Mouse (Mus musculus) heart, embryonic 11.5 days (tissue): Measurements from ENCODE around the gene Gm5142. TPM values are rescaled to one million over a fixed set of nuclear protein-coding genes. Genes with fewer than 3 reads are reported as not detected.

Source experiments
- ATAC-seq: fragments of 200-750 bp; cut with Nextera tagmentation; replicated peaks from 2 replicates; pipeline ENCODE4 v1.8.0; 2017; ENCODE audit warnings: moderate library complexity; ENCODE audit not compliant: insufficient number of reproducible peaks, low FRiP score, low TSS enrichment
- H3K27ac ChIP-seq: fragments of 300-500 bp; sonication (generic); 2 replicates; pipeline ENCODE4 v1.5.1; 2014; ENCODE audit warnings: mild to moderate bottlenecking, low read depth, low read length
- H3K27me3 ChIP-seq: fragments of 300-500 bp; sonication (generic); 2 replicates; pipeline ENCODE4 v1.6.1; 2014; ENCODE audit warnings: mild to moderate bottlenecking, low read length, mixed read lengths; ENCODE audit not compliant: control insufficient read depth, insufficient read depth
- H3K36me3 ChIP-seq: fragments of 300-500 bp; sonication (generic); 2 replicates; pipeline ENCODE4 v1.6.1; 2014; ENCODE audit warnings: mild to moderate bottlenecking, low read length, moderate library complexity, mixed read lengths; ENCODE audit not compliant: control insufficient read depth, insufficient read depth
- H3K4me1 ChIP-seq: fragments of 300-500 bp; sonication (generic); 2 replicates; pipeline ENCODE4 v1.6.1; 2014; ENCODE audit warnings: low read length; ENCODE audit not compliant: control insufficient read depth, insufficient read depth
- H3K4me2 ChIP-seq: fragments of 300-500 bp; sonication (generic); 2 replicates; pipeline ENCODE4 v1.6.1; 2014; ENCODE audit warnings: mild to moderate bottlenecking, moderate library complexity
- H3K4me3 ChIP-seq: fragments of 300-500 bp; sonication (generic); 2 replicates; pipeline ENCODE4 v1.5.1; 2014; ENCODE audit warnings: low read depth, low read length
- H3K9ac ChIP-seq: fragments of 300-500 bp; sonication (generic); 2 replicates; pipeline ENCODE4 v1.6.1; 2014; ENCODE audit warnings: mild to moderate bottlenecking, low read depth, low read length, moderate library complexity
- H3K9me3 ChIP-seq: fragments of 300-500 bp; sonication (generic); replicated peaks from 2 replicates; pipeline ENCODE4 v1.6.1; 2016; ENCODE audit warnings: low read length; ENCODE audit not compliant: control insufficient read depth
- WGBS: fragments of 180-500 bp; shearing (Covaris S2); extraction: QIAGEN DNeasy Blood & Tissue Kit; methylation state at CpG from one replicate; pipeline ENCODE4 v1.1.7; 2014; ENCODE audit not compliant: insufficient replicate concordance; 5-methylcytosine and 5-hydroxymethylcytosine counted together
- polyA plus RNA-seq: library from polyadenylated mRNA; unstranded; fragments of >200 nt; fragmentation: Nextera tagmentation; extraction: Ambion mirVana; gene quantifications from 2 replicates; pipeline ENCODE4 v1.2.1, GENCODE M21; 2014

The Gm5142 gene
- polyA plus RNA-seq, 1 experiment from 2014 or later, result not detected

DNA sequence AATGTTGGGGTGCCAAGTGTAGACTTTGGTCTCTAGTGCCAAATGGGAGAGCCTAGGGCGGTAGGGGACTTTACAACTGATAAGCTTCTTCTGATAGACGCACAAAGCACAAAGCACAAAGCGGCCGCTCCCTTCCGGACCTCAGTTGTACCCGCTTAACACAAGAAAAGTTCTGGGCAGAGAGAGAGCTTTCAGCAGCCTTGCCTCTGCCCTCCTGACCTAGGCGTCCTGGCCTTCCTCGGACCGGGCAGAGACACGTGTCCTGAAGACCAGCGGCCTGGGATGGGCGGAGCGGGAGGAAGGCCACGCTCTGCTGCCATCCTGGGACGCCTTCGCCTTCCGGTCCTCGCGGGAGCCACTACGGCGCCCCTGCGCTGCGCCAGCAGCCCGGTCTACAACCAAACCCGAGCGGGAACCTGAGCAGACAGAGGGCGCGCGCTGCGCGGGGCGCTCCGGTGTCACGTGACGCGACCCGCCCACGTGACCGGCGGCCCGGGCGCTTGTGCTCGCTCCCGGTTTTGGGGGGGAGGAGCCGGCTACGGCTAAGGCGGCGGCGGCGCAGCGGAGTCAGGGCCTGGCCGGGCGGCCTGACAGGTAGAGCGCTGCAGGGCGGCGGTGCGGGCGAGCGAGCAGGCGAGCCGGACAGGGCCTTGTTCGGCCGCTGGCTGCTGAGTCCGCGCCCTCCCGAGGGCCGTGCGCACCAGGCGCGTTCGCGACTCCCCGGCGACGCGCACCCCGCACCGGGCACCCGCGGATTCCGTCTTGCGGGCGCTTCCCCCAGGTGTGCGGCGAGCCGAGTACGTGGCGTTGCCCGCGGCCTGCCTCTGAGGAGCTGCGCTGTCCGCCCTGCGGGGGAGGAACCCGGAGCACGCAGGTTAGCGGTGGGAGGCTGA lies 22.4 kb upstream of the Gm5142 start, which contains the start of gene Rcbtb1:
Gene Rcbtb1, plus strand, starts transcription at position 499 of the 893 bp plus-strand sequence.
- H3K9ac ChIP-seq, result peak within 1 kb of the TSS; percentile 97
- peak within 1 kb of the TSS; percentile 83 for H3K4me2 ChIP-seq
- peak within 1 kb of the TSS; percentile 97 for H3K27ac ChIP-seq
- H3K27me3 ChIP-seq, result no peaks in the 10 kb centered on the region
- H3K4me3 ChIP-seq, result peak within 1 kb of the TSS; percentile 92
- ATAC-seq, result peak; percentile 94
- no peaks in the 10 kb centered on the region for H3K9me3 ChIP-seq
- WGBS, result under 1% methylated on average over 93 of the region's 96 CpGs
- H3K36me3 ChIP-seq, result no peaks in the 10 kb centered on the region
- H3K4me1 ChIP-seq, result peaks cover 22% of the 10 kb centered on the region

DNA sequence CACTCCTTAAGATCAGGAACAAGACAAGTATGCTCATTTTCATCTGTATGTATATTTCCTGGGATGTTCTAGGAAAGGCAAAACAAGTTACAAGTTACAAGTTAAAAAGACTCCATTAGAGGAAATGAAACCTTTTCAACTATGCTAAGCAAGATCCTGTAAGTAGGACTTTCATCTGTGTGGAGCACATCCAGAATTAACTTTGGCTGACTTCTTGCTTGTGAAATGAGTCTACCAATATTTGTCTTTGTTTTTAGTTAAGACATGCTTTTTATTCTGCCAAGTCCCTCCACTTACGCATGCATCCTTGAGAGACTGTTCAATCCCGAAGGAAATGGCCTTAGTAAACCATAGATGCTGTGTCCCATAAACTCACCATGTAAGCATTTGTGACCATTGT lies 7.6 kb upstream of the Gm5142 start:
- H3K27ac ChIP-seq, result no peak overlapping the region
- H3K36me3 ChIP-seq, result no peaks in the 10 kb centered on the region

DNA sequence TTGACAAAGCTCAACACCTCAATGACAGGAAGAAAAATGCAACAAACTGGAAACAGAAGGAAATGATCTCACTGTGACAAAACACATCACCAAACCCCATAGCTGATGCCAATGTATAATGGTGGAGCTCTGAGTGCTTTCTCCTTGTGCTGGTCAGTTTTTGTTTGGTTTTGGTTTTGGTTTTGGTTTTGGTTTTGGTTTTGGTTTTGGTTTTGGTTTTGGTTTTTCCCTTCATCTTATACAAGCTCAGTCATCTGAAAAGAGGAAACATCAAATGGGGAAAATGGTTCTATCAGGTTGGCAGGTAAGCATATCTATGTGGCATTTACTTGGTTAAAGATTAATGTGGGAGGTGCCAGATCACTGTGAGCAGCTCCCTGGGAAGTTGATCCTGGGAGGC lies 7.0 kb upstream of the Gm5142 start:
- no peak overlapping the region for H3K27ac ChIP-seq
- ATAC-seq, result no peak
- no peak overlapping the region for H3K4me3 ChIP-seq
- H3K4me2 ChIP-seq, result no peak overlapping the region
- H3K36me3 ChIP-seq, result no peaks in the 10 kb centered on the region
- H3K9ac ChIP-seq, result no peak overlapping the region
- no peaks in the 10 kb centered on the region for H3K4me1 ChIP-seq
- H3K27me3 ChIP-seq, result no peaks in the 10 kb centered on the region
- no peaks in the 10 kb centered on the region for H3K9me3 ChIP-seq

More for the DNA sequence above, 7.6 kb upstream of the Gm5142 start:
- no peaks in the 10 kb centered on the region for H3K4me1 ChIP-seq
- H3K27me3 ChIP-seq, result no peaks in the 10 kb centered on the region
- no peak for ATAC-seq
- H3K4me3 ChIP-seq, result no peak overlapping the region
- 84% methylated on average over 2 of the region's 2 CpGs for WGBS
- no peaks in the 10 kb centered on the region for H3K9me3 ChIP-seq
- H3K9ac ChIP-seq, result no peak overlapping the region
- H3K4me2 ChIP-seq, result no peak overlapping the region

DNA sequence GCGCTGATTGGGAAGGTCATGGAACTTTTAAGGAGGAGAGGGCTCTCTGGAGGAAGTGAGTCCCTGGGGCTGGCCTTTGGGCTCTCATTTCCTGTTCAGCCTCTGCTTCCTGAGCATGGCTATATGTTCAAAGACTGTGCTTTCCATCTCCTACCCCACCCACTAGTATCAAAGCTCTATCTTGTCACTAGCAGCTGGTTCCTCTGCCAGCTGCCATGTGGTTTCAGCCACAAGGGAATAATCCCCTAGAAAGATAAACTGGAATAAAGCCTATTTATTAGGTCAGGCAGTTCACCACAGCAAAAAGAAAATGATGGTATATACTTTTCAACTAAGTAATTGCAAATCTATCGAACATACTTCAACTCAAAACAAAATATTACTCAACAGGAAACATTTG lies 4.2 kb upstream of the Gm5142 start:
- H3K9me3 ChIP-seq, result no peaks in the 10 kb centered on the region
- no peaks in the 10 kb centered on the region for H3K27me3 ChIP-seq
- WGBS, result 75% methylated on average over 2 of the region's 2 CpGs
- H3K4me3 ChIP-seq, result no peak overlapping the region
- ATAC-seq, result no peak
- H3K36me3 ChIP-seq, result no peaks in the 10 kb centered on the region
- no peak overlapping the region for H3K27ac ChIP-seq
- H3K4me1 ChIP-seq, result no peaks in the 10 kb centered on the region
- no peak overlapping the region for H3K4me2 ChIP-seq
- H3K9ac ChIP-seq, result no peak overlapping the region

DNA sequence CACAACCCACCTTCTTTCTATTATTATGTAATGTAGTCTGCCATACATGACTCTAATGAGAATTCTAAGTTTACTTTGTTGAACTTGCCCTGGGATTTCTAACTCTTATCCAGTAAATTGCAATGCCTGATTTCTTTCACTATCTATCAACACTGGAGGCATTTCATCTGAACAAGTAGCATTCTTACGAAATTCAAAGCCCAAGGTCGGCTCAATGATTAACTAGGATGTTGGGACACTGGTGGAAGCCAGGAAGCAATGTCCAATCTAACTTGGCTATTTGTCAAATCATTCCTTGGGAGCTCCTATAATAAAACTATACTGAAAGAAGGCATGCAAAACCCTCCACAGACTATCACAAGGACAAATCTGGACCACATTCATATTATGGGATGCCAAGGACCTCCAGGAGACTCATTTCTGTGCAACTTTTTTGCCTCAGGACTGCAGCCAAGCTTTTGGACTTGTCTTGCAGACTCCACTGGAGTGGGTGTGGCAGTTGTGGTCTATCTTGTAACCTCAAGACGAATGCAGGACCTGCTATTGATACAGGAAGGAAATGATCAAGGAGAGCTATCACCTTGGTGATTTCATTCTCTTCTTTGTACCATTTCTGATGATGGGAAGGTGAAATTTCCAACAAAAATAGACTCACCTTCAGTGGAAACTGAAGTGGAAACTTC lies 21.4 kb downstream of the Gm5142 start:
- no peaks in the 10 kb centered on the region for H3K9me3 ChIP-seq
- H3K4me1 ChIP-seq, result no peaks in the 10 kb centered on the region
- H3K9ac ChIP-seq, result no peak overlapping the region
- no peaks in the 10 kb centered on the region for H3K36me3 ChIP-seq
- WGBS, result 72% methylated on average over 3 of the region's 3 CpGs
- no peak overlapping the region for H3K4me2 ChIP-seq
- H3K4me3 ChIP-seq, result no peak overlapping the region
- ATAC-seq, result no peak
- H3K27me3 ChIP-seq, result no peaks in the 10 kb centered on the region
- H3K27ac ChIP-seq, result no peak overlapping the region

DNA sequence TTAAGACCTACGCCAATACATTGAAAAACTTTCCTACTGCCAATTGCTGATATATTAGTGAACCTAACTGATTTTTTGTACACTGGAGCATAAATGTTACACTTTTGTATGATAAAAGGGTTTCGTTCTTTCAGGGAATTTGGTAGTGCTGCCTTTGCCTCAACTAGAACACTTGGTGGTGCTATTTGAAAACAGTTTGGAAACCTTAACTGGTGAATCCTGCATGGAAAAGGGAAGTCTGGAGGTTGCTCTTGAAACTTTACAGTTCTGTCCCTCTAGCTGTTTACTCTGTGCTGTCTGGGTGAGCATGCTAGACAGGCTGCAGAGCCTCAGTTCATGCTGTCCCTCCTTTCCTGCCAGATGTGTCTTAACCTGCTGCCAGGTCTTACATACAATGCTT lies 23.0 kb downstream of the Gm5142 start:
- no peak overlapping the region for H3K4me2 ChIP-seq
- no peak overlapping the region for H3K9ac ChIP-seq
- WGBS, result 63% methylated on average over 2 of the region's 2 CpGs
- no peaks in the 10 kb centered on the region for H3K36me3 ChIP-seq
- H3K4me3 ChIP-seq, result no peak overlapping the region
- no peaks in the 10 kb centered on the region for H3K4me1 ChIP-seq
- no peak overlapping the region for H3K27ac ChIP-seq
- no peaks in the 10 kb centered on the region for H3K27me3 ChIP-seq
- ATAC-seq, result no peak
- no peaks in the 10 kb centered on the region for H3K9me3 ChIP-seq

DNA sequence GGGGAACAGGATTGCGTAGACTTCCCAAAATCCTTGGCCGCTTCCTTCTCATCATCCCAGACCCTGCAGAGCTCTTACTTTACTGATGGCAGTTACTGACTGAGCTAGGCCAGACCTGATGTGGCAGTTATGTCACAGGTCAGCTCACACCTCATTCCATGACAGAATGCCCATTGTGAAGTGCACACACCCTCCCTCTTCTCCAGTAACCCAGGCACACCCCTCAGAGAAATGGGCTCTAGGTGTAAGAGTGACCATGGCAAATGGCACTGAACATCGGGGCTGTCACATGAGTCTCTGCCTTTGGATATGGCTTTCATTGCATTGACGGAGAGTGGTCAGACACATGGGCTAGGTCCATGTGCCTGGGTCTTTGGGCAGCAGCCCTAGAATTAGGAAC lies 35.8 kb downstream of the Gm5142 start, which contains the start of gene 1700129C05Rik:
Gene 1700129C05Rik, minus strand, starts transcription at position 101 of the 400 bp plus-strand sequence.
- no peak within 1 kb of the TSS for H3K9ac ChIP-seq
- no peak within 1 kb of the TSS for H3K4me2 ChIP-seq
- no peak within 1 kb of the TSS for H3K4me3 ChIP-seq
- no peaks in the 10 kb centered on the region for H3K36me3 ChIP-seq
- 81% methylated on average over 4 of the region's 4 CpGs for WGBS
- H3K27me3 ChIP-seq, result no peaks in the 10 kb centered on the region
- H3K27ac ChIP-seq, result no peak within 1 kb of the TSS
- no peaks in the 10 kb centered on the region for H3K9me3 ChIP-seq
- ATAC-seq, result no peak
- no peaks in the 10 kb centered on the region for H3K4me1 ChIP-seq

DNA sequence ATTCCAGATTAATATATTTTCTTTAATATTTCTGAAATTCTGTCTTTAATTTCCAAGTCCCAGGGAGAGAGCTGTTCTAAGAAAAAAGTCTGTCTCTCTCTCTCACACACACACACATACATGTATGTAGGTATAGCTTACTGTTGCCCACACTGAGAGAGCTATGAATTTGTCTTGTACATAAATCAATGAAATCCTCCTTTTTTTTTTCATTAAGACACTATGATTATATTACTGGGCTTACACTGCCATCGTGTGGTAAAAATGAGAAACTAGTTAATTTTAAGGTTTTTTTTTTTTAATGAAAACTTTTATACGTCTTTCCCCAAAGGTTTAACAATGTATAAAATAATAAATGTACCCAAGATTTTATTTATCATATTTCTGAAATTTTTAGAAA lies 64.3 kb downstream of the Gm5142 start:
- Histone ChIP-seq H3K9ac (no peak overlapping the region), H3K27ac (no peak overlapping the region), H3K36me3 (no peaks in the 10 kb centered on the region), H3K9me3 (no peaks in the 10 kb centered on the region), H3K27me3 (no peaks in the 10 kb centered on the region), H3K4me1 (no peaks in the 10 kb centered on the region), H3K4me2 (no peak overlapping the region), H3K4me3 (no peak overlapping the region)
- ATAC-seq, result no peak
- 4% methylated on average over 2 of the region's 2 CpGs for WGBS
